Mouse (Mus musculus) midbrain, embryonic 16.5 days (tissue): ENCODE results near the gene Tcam1. TPM values are rescaled to one million over a fixed set of nuclear protein-coding genes. Genes with fewer than 3 reads are reported as not detected.
A peak's percentile ranks its signal among the peaks of the same experiment; 100 is the strongest.
"Not testable (repeated sequence)": the region's sequence is repeated elsewhere in the genome, so short reads cannot be mapped to it uniquely, and the experiment has no call there.

Source experiments
- ATAC-seq: fragments of 200-750 bp; cut with Nextera tagmentation; 2 replicates; pipeline ENCODE4 v1.8.0; 2017; ENCODE audit warnings: moderate TSS enrichment
- H3K27ac ChIP-seq: fragments of 300-500 bp; sonication (generic); 2 replicates; pipeline ENCODE4 v1.5.1; 2014; ENCODE audit warnings: mild to moderate bottlenecking, low read length, mixed read lengths
- H3K27me3 ChIP-seq: fragments of 300-500 bp; sonication (generic); 2 replicates; pipeline ENCODE4 v1.6.1; 2014; ENCODE audit warnings: low read depth, low read length, mixed read lengths; ENCODE audit not compliant: control insufficient read depth, insufficient read depth
- H3K36me3 ChIP-seq: fragments of 300-500 bp; sonication (generic); 2 replicates; pipeline ENCODE4 v1.6.1; 2014; ENCODE audit warnings: mild to moderate bottlenecking, low read length, moderate library complexity, mixed read lengths; ENCODE audit not compliant: control insufficient read depth, insufficient read depth
- H3K4me1 ChIP-seq: fragments of 300-500 bp; sonication (generic); 2 replicates; pipeline ENCODE4 v1.6.1; 2014; ENCODE audit warnings: mild to moderate bottlenecking, low read length, mixed read lengths; ENCODE audit not compliant: control insufficient read depth, insufficient read depth
- H3K4me2 ChIP-seq: fragments of 300-500 bp; sonication (generic); 2 replicates; pipeline ENCODE4 v1.6.1; 2014; ENCODE audit warnings: mild to moderate bottlenecking, low read length, mixed read lengths
- H3K4me3 ChIP-seq: fragments of 300-500 bp; sonication (generic); 2 replicates; pipeline ENCODE4 v1.5.1; 2014; ENCODE audit warnings: low read depth, mild to moderate bottlenecking, low read length, moderate library complexity, mixed read lengths
- H3K9ac ChIP-seq: fragments of 300-500 bp; sonication (generic); 2 replicates; pipeline ENCODE4 v1.6.1; 2014; ENCODE audit warnings: low read depth, low read length, mixed read lengths
- H3K9me3 ChIP-seq: fragments of 300-500 bp; sonication (generic); replicated peaks from 2 replicates; pipeline ENCODE4 v1.6.1; 2014; ENCODE audit warnings: mild to moderate bottlenecking, low read length, mixed read lengths; ENCODE audit not compliant: control insufficient read depth, poor library complexity, severe bottlenecking
- WGBS: fragments of 180-500 bp; shearing (Covaris S2); extraction: QIAGEN DNeasy Blood & Tissue Kit; methylation state at CpG from one replicate; pipeline ENCODE4 v1.1.7; 2014; 5-methylcytosine and 5-hydroxymethylcytosine counted together
- polyA plus RNA-seq: library from polyadenylated mRNA; unstranded; fragments of >200 nt; fragmentation: Nextera tagmentation; extraction: Ambion mirVana; gene quantifications from 2 replicates; pipeline ENCODE4 v1.2.1, GENCODE M21; 2015

Gene Tcam1
- 0.05 and 0.21 TPM in 2 replicates for polyA plus RNA-seq

GRCm38 (mm10) chr11:106276454-106276853, at the start of gene Tcam1:
TSS of gene Tcam1 (plus strand) at chr11:106276672.
- ATAC-seq = peak; percentile 63
- peak within 1 kb of the TSS; percentile 66 for H3K4me2 ChIP-seq
- H3K4me3 ChIP-seq = peak within 1 kb of the TSS; percentile 15; the same call in 1 of the 2 replicates
- WGBS = 5% methylated on average over 25 of the region's 25 CpGs
- H3K4me1 ChIP-seq = peaks cover 9% of the 10 kb centered on the region
- no peaks in the 10 kb centered on the region for H3K9me3 ChIP-seq
- H3K36me3 ChIP-seq = no peaks in the 10 kb centered on the region
- H3K9ac ChIP-seq = 0 out of 2 replicates have a peak within 1 kb of the TSS, but pooled peaks have one; percentile 32
- H3K27me3 ChIP-seq = no peaks in the 10 kb centered on the region
- H3K27ac ChIP-seq = no peak within 1 kb of the TSS

- H3K4me3 ChIP-seq, H3K4me1 ChIP-seq, H3K9ac ChIP-seq, H3K27me3 ChIP-seq, ATAC-seq, H3K9me3 ChIP-seq, H3K27ac ChIP-seq, H3K4me2 ChIP-seq: not testable (repeated sequence)
- peaks cover 30% of the 10 kb centered on the region for H3K36me3 ChIP-seq
- WGBS = 83% methylated on average over 8 of the region's 8 CpGs
Observed at GRCm38 (mm10) chr11:106233978-106234377, 42.5 kb upstream of the Tcam1 start.

GRCm38 (mm10) chr11:106246834-106247233, 29.6 kb upstream of the Tcam1 start:
- no peak overlapping the region for H3K27ac ChIP-seq
- H3K27me3 ChIP-seq = no peaks in the 10 kb centered on the region
- no peak overlapping the region for H3K4me3 ChIP-seq

GRCm38 (mm10) chr11:106249326-106249725, 27.1 kb upstream of the Tcam1 start:
- H3K27me3 ChIP-seq = no peaks in the 10 kb centered on the region
- no peak overlapping the region for H3K4me2 ChIP-seq
- peaks cover 56% of the 10 kb centered on the region for H3K36me3 ChIP-seq
- no peak for ATAC-seq
- 90% methylated on average over 7 of the region's 7 CpGs for WGBS
- H3K4me3 ChIP-seq = no peak overlapping the region
- no peak overlapping the region for H3K27ac ChIP-seq
- no peak overlapping the region for H3K9ac ChIP-seq
- H3K4me1 ChIP-seq = no peaks in the 10 kb centered on the region
- H3K9me3 ChIP-seq = 0 out of 2 replicates have a peak, but pooled peaks cover 5% of the 10 kb centered on the region

More at GRCm38 (mm10) chr11:106246834-106247233, 29.6 kb upstream of the Tcam1 start:
- H3K9ac ChIP-seq = no peak overlapping the region
- 100% methylated on average over 1 of the region's 1 CpGs for WGBS
- H3K9me3 ChIP-seq = 0 out of 2 replicates have a peak, but pooled peaks cover 5% of the 10 kb centered on the region
- ATAC-seq = no peak
- H3K4me1 ChIP-seq = no peaks in the 10 kb centered on the region
- peaks cover 70% of the 10 kb centered on the region for H3K36me3 ChIP-seq
- H3K4me2 ChIP-seq = no peak overlapping the region

- Histone ChIP-seq H3K9me3 (no peaks in the 10 kb centered on the region), H3K27ac (no peak overlapping the region), H3K4me1 (peaks cover 19% of the 10 kb centered on the region), H3K4me2 (peak overlapping the region; percentile 98), H3K4me3 (peak overlapping the region; percentile 71), H3K27me3 (no peaks in the 10 kb centered on the region), H3K9ac (peak overlapping the region; percentile 76), H3K36me3 (peaks cover 23% of the 10 kb centered on the region)
- ATAC-seq = no peak
- 23% methylated on average over 2 of the region's 2 CpGs for WGBS
Observed at GRCm38 (mm10) chr11:106254767-106255166, 21.7 kb upstream of the Tcam1 start.

GRCm38 (mm10) chr11:106255174-106255573, 21.3 kb upstream of the Tcam1 start:
- Histone ChIP-seq H3K9ac (peak overlapping the region; percentile 76), H3K9me3 (no peaks in the 10 kb centered on the region), H3K27ac (no peak overlapping the region), H3K4me3 (peak overlapping the region; percentile 71), H3K4me1 (peaks cover 19% of the 10 kb centered on the region), H3K36me3 (peaks cover 22% of the 10 kb centered on the region), H3K27me3 (no peaks in the 10 kb centered on the region), H3K4me2 (peak overlapping the region; percentile 98)
- ATAC-seq = 0 out of 2 replicates have a peak, but pooled peaks have one; percentile 13
- WGBS = 4% methylated on average over 22 of the region's 22 CpGs

- Histone ChIP-seq H3K27ac (peak within 1 kb of the TSS; percentile 80), H3K9me3 (no peaks in the 10 kb centered on the region), H3K4me1 (peaks cover 19% of the 10 kb centered on the region), H3K4me2 (peak within 1 kb of the TSS; percentile 98), H3K27me3 (no peaks in the 10 kb centered on the region), H3K36me3 (peaks cover 20% of the 10 kb centered on the region), H3K9ac (peak within 1 kb of the TSS; percentile 76), H3K4me3 (peak within 1 kb of the TSS; percentile 71)
- WGBS = under 1% methylated on average over 42 of the region's 42 CpGs
- ATAC-seq = peak; percentile 95
Observed at GRCm38 (mm10) chr11:106255685-106256451, 20.6 kb upstream of the Tcam1 start, which contains the start of the genes Ftsj3 and Psmc5. TSS of gene Ftsj3 (minus strand) at chr11:106256079. TSS of gene Psmc5 (plus strand) at chr11:106256154.

- H3K4me1 ChIP-seq = peaks cover 19% of the 10 kb centered on the region
- no peak for ATAC-seq
- no peaks in the 10 kb centered on the region for H3K27me3 ChIP-seq
- WGBS = 77% methylated on average over 5 of the region's 5 CpGs
- peak overlapping the region; percentile 63 for H3K4me2 ChIP-seq
- peak overlapping the region; percentile 76; the same call in 1 of the 2 replicates for H3K9ac ChIP-seq
- no peak overlapping the region; the same call in 1 of the 2 replicates for H3K27ac ChIP-seq
- peak overlapping the region; percentile 71 for H3K4me3 ChIP-seq
- peaks cover 22% of the 10 kb centered on the region for H3K36me3 ChIP-seq
- no peaks in the 10 kb centered on the region for H3K9me3 ChIP-seq
Observed at GRCm38 (mm10) chr11:106256775-106257174, 19.7 kb upstream of the Tcam1 start.
